Comparison of ENCODE assay signal across 9 mouse cellular contexts in genomic region chr13:21158071-21158470, GRCm38 (mm10). TPM values are rescaled to one million over a fixed set of nuclear protein-coding genes. Genes with fewer than 3 reads are reported as not detected.
DNase-seq lines count a peak whose midpoint lies in the region; ATAC-seq and TF ChIP-seq lines count a peak whose summit lies in the region.
"Had no signal": no experiment of that assay in that cellular context is flagged by ENCODE, and none has a peak within 500 bp of the region (broad histone marks: within the 10 kb centered on the region; RNA-seq: fewer than 3 reads in every experiment).

No protein-coding gene starts in this region.

- no peaks in the 10 kb centered on the region for H3K36me3 ChIP-seq in heart, postnatal 0 days (replicated peaks; ENCODE audit: control insufficient read depth, insufficient read depth, low read length)
- no peaks in the 10 kb centered on the region for H3K36me3 ChIP-seq in embryonic facial prominence, embryonic 10.5 days (replicated peaks)
- no peaks in the 10 kb centered on the region for H3K36me3 ChIP-seq in hindbrain, embryonic 14.5 days (replicated peaks; ENCODE audit: control insufficient read depth, insufficient read depth)
- H3K36me3 ChIP-seq in midbrain, embryonic 15.5 days (replicated peaks): no peaks in the 10 kb centered on the region

- WGBS in heart, postnatal 0 days: 9% methylated on average over 9 of the region's 9 CpGs
- 6% methylated on average over 9 of the region's 9 CpGs for WGBS in embryonic facial prominence, embryonic 10.5 days
- 5% methylated on average over 9 of the region's 9 CpGs for WGBS in hindbrain, embryonic 14.5 days
- 8% methylated on average over 9 of the region's 9 CpGs for WGBS in midbrain, embryonic 15.5 days

- no peaks in the 10 kb centered on the region for H3K9me3 ChIP-seq in heart, postnatal 0 days (replicated peaks; ENCODE audit: control insufficient read depth, low read length)
- H3K9me3 ChIP-seq in embryonic facial prominence, embryonic 10.5 days: no peaks in the 10 kb centered on the region
- no peaks in the 10 kb centered on the region for H3K9me3 ChIP-seq in hindbrain, embryonic 14.5 days (ENCODE audit: control insufficient read depth, low read length)
- no peaks in the 10 kb centered on the region for H3K9me3 ChIP-seq in midbrain, embryonic 15.5 days

- no peak for TF ChIP-seq EP300 in heart, postnatal 0 days (IDR thresholded peaks at IDR 0.05; ENCODE audit: low read depth)

- no peak for ATAC-seq in heart, postnatal 0 days (ENCODE audit: insufficient read depth, low read depth)
- no peak for ATAC-seq in hindbrain, embryonic 14.5 days (ENCODE audit: low FRiP score)
- no peak for ATAC-seq in midbrain, embryonic 15.5 days (replicated peaks)

- H3K4me2 ChIP-seq in heart, postnatal 0 days (ENCODE audit: low read depth, low read length): peak overlapping the region; percentile 76; the same call in 1 of the 2 replicates
- peak overlapping the region; percentile 81 for H3K4me2 ChIP-seq in hindbrain, embryonic 14.5 days (replicated peaks)
- H3K4me2 ChIP-seq in midbrain, embryonic 15.5 days: peak overlapping the region; percentile 98

- no peak for DNase-seq in heart, postnatal 0 days (ENCODE audit: low spot score)
- DNase-seq in heart, adult 18-20 months: no peak
- no peak for DNase-seq in embryonic facial prominence, embryonic 10.5 days (ENCODE audit: low spot score)
- DNase-seq in hindbrain, embryonic 14.5 days (ENCODE audit: low spot score): no peak
- DNase-seq in MN1 (ENCODE audit: low spot score): no peak
- DNase-seq in adrenal gland, postnatal 10 days: no peak
- no peak for DNase-seq in kidney, adult 11 months

- no peak overlapping the region for H3K4me3 ChIP-seq in heart, postnatal 0 days (ENCODE audit: low read depth, low read length)
- peak overlapping the region; percentile 63 for H3K4me3 ChIP-seq in embryonic facial prominence, embryonic 10.5 days
- peak overlapping the region; percentile 64 for H3K4me3 ChIP-seq in hindbrain, embryonic 14.5 days (replicated peaks; ENCODE audit: low read length)
- H3K4me3 ChIP-seq in midbrain, embryonic 15.5 days: peak overlapping the region; percentile 77; the same call in 1 of the 2 replicates

- H3K4me1 ChIP-seq in heart, postnatal 0 days (ENCODE audit: control insufficient read depth, insufficient read depth): no peaks in the 10 kb centered on the region
- H3K4me1 ChIP-seq in embryonic facial prominence, embryonic 10.5 days: peaks cover 13% of the 10 kb centered on the region
- H3K4me1 ChIP-seq in hindbrain, embryonic 14.5 days (replicated peaks; ENCODE audit: control insufficient read depth, insufficient read depth, low read length): 0 out of 2 replicates have a peak, but pooled peaks cover 10% of the 10 kb centered on the region
- H3K4me1 ChIP-seq in midbrain, embryonic 15.5 days: peaks cover 19% of the 10 kb centered on the region

- no peaks in the 10 kb centered on the region for H3K27me3 ChIP-seq in heart, postnatal 0 days (ENCODE audit: control insufficient read depth, insufficient read depth, low read length)
- H3K27me3 ChIP-seq in embryonic facial prominence, embryonic 10.5 days (replicated peaks; ENCODE audit: low read depth, poor library complexity, severe bottlenecking): no peaks in the 10 kb centered on the region
- no peaks in the 10 kb centered on the region for H3K27me3 ChIP-seq in hindbrain, embryonic 14.5 days (ENCODE audit: control insufficient read depth, insufficient read depth, low read length)
- H3K27me3 ChIP-seq in midbrain, embryonic 15.5 days (replicated peaks): 0 out of 2 replicates have a peak, but pooled peaks cover 3% of the 10 kb centered on the region

- TF ChIP-seq CTCF in heart, postnatal 0 days (IDR thresholded peaks at IDR 0.05; ENCODE audit: low read depth): no peak

- no peak overlapping the region for H3K9ac ChIP-seq in heart, postnatal 0 days (replicated peaks; ENCODE audit: low read depth, low read length)
- H3K9ac ChIP-seq in hindbrain, embryonic 14.5 days: no peak overlapping the region
- H3K9ac ChIP-seq in midbrain, embryonic 15.5 days: no peak overlapping the region

- no peak overlapping the region for H3K27ac ChIP-seq in heart, postnatal 0 days (ENCODE audit: low read depth)
- no peak overlapping the region for H3K27ac ChIP-seq in embryonic facial prominence, embryonic 10.5 days (replicated peaks)
- H3K27ac ChIP-seq in hindbrain, embryonic 14.5 days: no peak overlapping the region
- H3K27ac ChIP-seq in midbrain, embryonic 15.5 days: no peak overlapping the region

RNA-seq across cellular contexts. Expression of gene Olfr1368, which starts 12.4 kb away (rescaled TPM):
- total RNA-seq in heart, postnatal 0 days (2014; rRNA removed; ENCODE audit: low replicate concordance): not detected in 2 replicates
- polyA plus RNA-seq in heart, postnatal 0 days (2015; fragmentation: Nextera tagmentation; extraction: Ambion mirVana): not detected in 2 replicates
- not detected for total RNA-seq in heart, adult 18-20 months (2021)
- not detected in 2 replicates for polyA plus RNA-seq in embryonic facial prominence, embryonic 10.5 days (2016; fragmentation: Nextera tagmentation; extraction: Ambion mirVana)
- polyA plus RNA-seq in hindbrain, embryonic 14.5 days (2014; fragmentation: Nextera tagmentation; extraction: Ambion mirVana): not detected in 2 replicates
- not detected in 2 replicates for polyA plus RNA-seq in midbrain, embryonic 15.5 days (2015; fragmentation: Nextera tagmentation; extraction: Ambion mirVana)
- total RNA-seq in adrenal gland, postnatal 10 days (2021): not detected
- total RNA-seq: MEL had no signal

RNA-seq across cellular contexts. Expression of gene Trim27, which starts 21.2 kb away (rescaled TPM):
- total RNA-seq in heart, postnatal 0 days (2014; rRNA removed; ENCODE audit: low replicate concordance): 54.7 and 58.2 TPM in 2 replicates
- polyA plus RNA-seq in heart, postnatal 0 days (2015; fragmentation: Nextera tagmentation; extraction: Ambion mirVana): 33.0 and 35.3 TPM in 2 replicates
- total RNA-seq in heart, adult 18-20 months (2021): 10 to 100 TPM; 20.5 to 21.4 TPM
- 180 and 191 TPM in 2 replicates for polyA plus RNA-seq in embryonic facial prominence, embryonic 10.5 days (2016; fragmentation: Nextera tagmentation; extraction: Ambion mirVana)
- 75.5 and 87.8 TPM in 2 replicates for polyA plus RNA-seq in hindbrain, embryonic 14.5 days (2014; fragmentation: Nextera tagmentation; extraction: Ambion mirVana)
- 81.0 and 89.9 TPM in 2 replicates for polyA plus RNA-seq in midbrain, embryonic 15.5 days (2015; fragmentation: Nextera tagmentation; extraction: Ambion mirVana)
- total RNA-seq in adrenal gland, postnatal 10 days (2021): 10 to 100 TPM; 50.2 to 51.9 TPM

RNA-seq across cellular contexts. Expression of gene Olfr263, which starts 28.6 kb away (rescaled TPM):
- not detected in 2 replicates for total RNA-seq in heart, postnatal 0 days (2014; rRNA removed; ENCODE audit: low replicate concordance)
- polyA plus RNA-seq in heart, postnatal 0 days (2015; fragmentation: Nextera tagmentation; extraction: Ambion mirVana): not detected in 2 replicates
- not detected for total RNA-seq in heart, adult 18-20 months (2021)
- polyA plus RNA-seq in embryonic facial prominence, embryonic 10.5 days (2016; fragmentation: Nextera tagmentation; extraction: Ambion mirVana): not detected in 2 replicates
- not detected in 2 replicates for polyA plus RNA-seq in hindbrain, embryonic 14.5 days (2014; fragmentation: Nextera tagmentation; extraction: Ambion mirVana)
- polyA plus RNA-seq in midbrain, embryonic 15.5 days (2015; fragmentation: Nextera tagmentation; extraction: Ambion mirVana): not detected in 2 replicates
- total RNA-seq in adrenal gland, postnatal 10 days (2021): not detected
- total RNA-seq: MEL had no signal

RNA-seq across cellular contexts. Expression of gene Olfr1369-ps1, which starts 46.8 kb away (rescaled TPM):
- total RNA-seq in heart, postnatal 0 days (2014; rRNA removed; ENCODE audit: low replicate concordance): not detected in 2 replicates
- not detected in 2 replicates for polyA plus RNA-seq in heart, postnatal 0 days (2015; fragmentation: Nextera tagmentation; extraction: Ambion mirVana)
- not detected for total RNA-seq in heart, adult 18-20 months (2021)
- polyA plus RNA-seq in embryonic facial prominence, embryonic 10.5 days (2016; fragmentation: Nextera tagmentation; extraction: Ambion mirVana): 0.04 and 0.09 TPM in 2 replicates
- not detected in 2 replicates for polyA plus RNA-seq in hindbrain, embryonic 14.5 days (2014; fragmentation: Nextera tagmentation; extraction: Ambion mirVana)
- polyA plus RNA-seq in midbrain, embryonic 15.5 days (2015; fragmentation: Nextera tagmentation; extraction: Ambion mirVana): 0.05 TPM in 1 of 2 replicates, not detected in the other
- total RNA-seq in adrenal gland, postnatal 10 days (2021): not detected
- total RNA-seq: MEL had no signal
